ENCODE assay signal across 9 mouse cellular contexts in genomic region chr2:19665841-19666240, GRCm38 (mm10). TPM values are rescaled to one million over a fixed set of nuclear protein-coding genes. Genes with fewer than 3 reads are reported as not detected.
DNase-seq lines count a peak whose midpoint lies in the region; ATAC-seq and TF ChIP-seq lines count a peak whose summit lies in the region.
"Had no signal": no experiment of that assay in that cellular context is flagged by ENCODE, and none has a peak within 500 bp of the region (broad histone marks: within the 10 kb centered on the region; RNA-seq: fewer than 3 reads in every experiment).

No protein-coding gene starts in this region.

- intact Hi-C loops in left cerebral cortex, postnatal 4 days (cut with DNase I), result no loop called here

- 0 out of 2 replicates have a peak, but pooled peaks cover 5% of the 10 kb centered on the region for H3K27me3 ChIP-seq in forebrain, embryonic 13.5 days
- peaks cover 13% of the 10 kb centered on the region; the same call in 1 of the 2 replicates for H3K27me3 ChIP-seq in forebrain, embryonic 10.5 days (ENCODE audit: poor library complexity, severe bottlenecking)
- no peaks in the 10 kb centered on the region for H3K27me3 ChIP-seq in kidney, embryonic 16.5 days (ENCODE audit: insufficient read depth, low read length)
- H3K27me3 ChIP-seq: neural tube, embryonic 13.5 days had no signal

- WGBS in forebrain, embryonic 13.5 days, result 23% methylated on average over 3 of the region's 3 CpGs
- 41% methylated on average over 3 of the region's 3 CpGs for WGBS in forebrain, embryonic 10.5 days
- WGBS in kidney, embryonic 16.5 days, result 23% methylated on average over 3 of the region's 3 CpGs

- H3K4me3 ChIP-seq in forebrain, embryonic 13.5 days, result no peak overlapping the region
- no peak overlapping the region for H3K4me3 ChIP-seq in forebrain, embryonic 10.5 days
- H3K4me3 ChIP-seq in kidney, embryonic 16.5 days (ENCODE audit: low read length), result no peak overlapping the region
- H3K4me3 ChIP-seq in layer of hippocampus, adult 2 months, result no peak overlapping the region
- H3K4me3 ChIP-seq: neural tube, embryonic 13.5 days had no signal

- peaks cover 3% of the 10 kb centered on the region; the same call in 1 of the 2 replicates for H3K9me3 ChIP-seq in forebrain, embryonic 13.5 days (replicated peaks)
- H3K9me3 ChIP-seq in forebrain, embryonic 10.5 days, result no peaks in the 10 kb centered on the region
- H3K9me3 ChIP-seq in kidney, embryonic 16.5 days (ENCODE audit: low read length), result no peaks in the 10 kb centered on the region
- H3K9me3 ChIP-seq: neural tube, embryonic 13.5 days had no signal

- ATAC-seq in forebrain, embryonic 13.5 days, result peak; percentile 46; the same call in 1 of the 2 replicates
- peak; percentile 63; the same call in 1 of the 2 replicates for ATAC-seq in kidney, embryonic 16.5 days (ENCODE audit: low FRiP score, low TSS enrichment)

- no peak overlapping the region for H3K27ac ChIP-seq in forebrain, embryonic 13.5 days
- no peak overlapping the region for H3K27ac ChIP-seq in forebrain, embryonic 10.5 days
- H3K27ac ChIP-seq in kidney, embryonic 16.5 days (ENCODE audit: low read length), result no peak overlapping the region
- H3K27ac ChIP-seq in layer of hippocampus, adult 2 months, result no peak overlapping the region
- H3K27ac ChIP-seq: neural tube, embryonic 13.5 days had no signal

- peaks cover 20% of the 10 kb centered on the region for H3K4me1 ChIP-seq in forebrain, embryonic 13.5 days
- peaks cover 42% of the 10 kb centered on the region for H3K4me1 ChIP-seq in forebrain, embryonic 10.5 days
- H3K4me1 ChIP-seq in kidney, embryonic 16.5 days (ENCODE audit: insufficient read depth, low read length), result 0 out of 2 replicates have a peak, but pooled peaks cover 2% of the 10 kb centered on the region

- no peak overlapping the region for H3K4me2 ChIP-seq in forebrain, embryonic 13.5 days
- H3K4me2 ChIP-seq in kidney, embryonic 16.5 days (replicated peaks; ENCODE audit: low read depth, low read length), result no peak overlapping the region
- H3K4me2 ChIP-seq: neural tube, embryonic 13.5 days had no signal

- no peaks in the 10 kb centered on the region for H3K36me3 ChIP-seq in forebrain, embryonic 13.5 days (ENCODE audit: poor library complexity, severe bottlenecking)
- H3K36me3 ChIP-seq in forebrain, embryonic 10.5 days (replicated peaks), result no peaks in the 10 kb centered on the region
- no peaks in the 10 kb centered on the region for H3K36me3 ChIP-seq in kidney, embryonic 16.5 days (ENCODE audit: insufficient read depth, low read length)
- H3K36me3 ChIP-seq: neural tube, embryonic 13.5 days had no signal

- no peak for DNase-seq in forebrain, embryonic 10.5 days (ENCODE audit: extremely low spot score, low spot score)
- DNase-seq in forelimb bud, embryonic 11.5 days (ENCODE audit: low read depth, low spot score), result peak; percentile 59
- peak; percentile 64 to 67 for DNase-seq in natural killer cell, adult 2 months (ENCODE audit: low spot score in 2 of 2)
- no peak for DNase-seq in urinary bladder, postnatal 10 days (ENCODE audit: low spot score)
- DNase-seq in layer of hippocampus, adult 2 months (ENCODE audit: low spot score in 2 of 2), result no peak
- no peak for DNase-seq in left cerebral cortex, postnatal 4 days

- no peak overlapping the region for H3K9ac ChIP-seq in forebrain, embryonic 13.5 days
- H3K9ac ChIP-seq in kidney, embryonic 16.5 days (replicated peaks; ENCODE audit: low read length), result no peak overlapping the region
- H3K9ac ChIP-seq: neural tube, embryonic 13.5 days had no signal

- TF ChIP-seq CTCF in layer of hippocampus, adult 2 months (conservative IDR thresholded peaks at IDR 0.05), result no peak

RNA-seq across cellular contexts. Expression of gene Otud1, which starts 8.3 kb away (rescaled TPM):
- 0.98 and 1.00 TPM in 2 replicates for polyA plus RNA-seq in forebrain, embryonic 13.5 days (2015; fragmentation: Nextera tagmentation; extraction: Ambion mirVana)
- 0.44 and 0.56 TPM in 2 replicates for polyA plus RNA-seq in forebrain, embryonic 10.5 days (2016; fragmentation: Nextera tagmentation; extraction: Ambion mirVana)
- 1.4 TPM in 2 replicates for polyA plus RNA-seq in kidney, embryonic 16.5 days (2015; fragmentation: Nextera tagmentation; extraction: Ambion mirVana)
- 10 to 100 TPM; 10.7 to 12.2 TPM for total RNA-seq in layer of hippocampus, adult 2 months (2021)
- 10 to 100 TPM; 11.3 to 11.6 TPM for total RNA-seq in left cerebral cortex, postnatal 4 days (2021)

Comparison
In these comparisons a context has a peak if more than half of its experiments do, and no peak if none do; other contexts are left out.
1. DNase-seq: peak in forelimb bud, embryonic 11.5 days (single experiment) and natural killer cell, adult 2 months (2 of 2); none in forebrain, embryonic 10.5 days (single experiment), urinary bladder, postnatal 10 days (single experiment), layer of hippocampus, adult 2 months (0 of 2) and left cerebral cortex, postnatal 4 days (single experiment).